18 mouse cellular contexts compared by ENCODE assay signal in the genomic region with DNA sequence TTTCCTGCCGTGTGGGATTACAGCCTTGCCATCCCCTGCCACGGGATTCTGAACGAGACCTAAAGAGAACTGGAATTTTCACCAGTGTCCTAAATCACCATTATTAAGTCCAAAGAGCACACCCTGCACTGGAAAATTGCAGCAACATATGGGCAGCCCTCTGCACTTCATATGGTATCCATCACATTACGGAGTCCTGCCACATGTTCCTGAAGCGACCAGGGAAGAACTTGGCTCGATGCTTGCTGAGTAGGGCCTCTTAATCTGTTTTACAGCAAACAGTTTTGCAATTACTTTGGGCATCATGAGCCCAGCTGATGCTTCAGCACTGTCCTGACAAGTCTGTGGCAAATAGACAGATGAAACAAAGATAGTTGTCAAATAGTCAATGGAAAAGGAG.
DNase-seq lines count a peak whose midpoint lies in the region; ATAC-seq and TF ChIP-seq lines count a peak whose summit lies in the region.
"Had no signal": no experiment of that assay in that cellular context is flagged by ENCODE, and none has a peak within 500 bp of the region (broad histone marks: within the 10 kb centered on the region; RNA-seq: fewer than 3 reads in every experiment).

No protein-coding gene starts in this region.

- TF ChIP-seq POLR2A in limb, embryonic 14.5 days (IDR thresholded peaks at IDR 0.05; ENCODE audit: borderline replicate concordance, extremely low read depth, insufficient read depth, insufficient read length) = no peak

- DNase-seq in embryo, embryonic 10 days (ENCODE audit: low spot score) = peak; percentile 4
- DNase-seq in embryo, embryonic 10.5 days (ENCODE audit: low spot score) = no peak
- DNase-seq in hindbrain, postnatal 0 days (ENCODE audit: low spot score) = peak; percentile 53
- no peak for DNase-seq in lung, postnatal 0 days (ENCODE audit: low spot score)
- DNase-seq in limb, embryonic 14.5 days (ENCODE audit: low spot score) = peak; percentile 31
- DNase-seq in gastrocnemius, adult 8-10 months (ENCODE audit: low spot score in 2 of 2) = no peak
- DNase-seq: adrenal gland, adult 2 months; cerebellum, adult 11-12 months; gastrocnemius, postnatal 25 days; kidney, adult 18-20 months; kidney, postnatal 10 days; liver, embryonic 13.5 days; lung, postnatal 36 days; thymus, postnatal 4 days had no signal

- TF ChIP-seq CTCF in hindbrain, postnatal 0 days (IDR thresholded peaks at IDR 0.05; ENCODE audit: low read depth) = no peak
- TF ChIP-seq CTCF in lung, postnatal 0 days (IDR thresholded peaks at IDR 0.05) = no peak

- peak; percentile 80 for ATAC-seq in hindbrain, postnatal 0 days
- ATAC-seq in hindbrain, embryonic 12.5 days (ENCODE audit: low FRiP score) = no peak
- peak; percentile 72 for ATAC-seq in lung, embryonic 16.5 days (ENCODE audit: low read depth)
- ATAC-seq in lung, postnatal 0 days = no peak; the same call in 1 of the 2 replicates
- ATAC-seq in limb, embryonic 14.5 days (ENCODE audit: low FRiP score, low read depth) = no peak; the same call in 1 of the 2 replicates

- H3K9me3 ChIP-seq in hindbrain, postnatal 0 days (ENCODE audit: low read length) = no peaks in the 10 kb centered on the region
- H3K9me3 ChIP-seq in hindbrain, embryonic 12.5 days (replicated peaks) = no peaks in the 10 kb centered on the region
- H3K9me3 ChIP-seq in lung, embryonic 16.5 days (ENCODE audit: control insufficient read depth, low read length) = no peaks in the 10 kb centered on the region
- no peaks in the 10 kb centered on the region for H3K9me3 ChIP-seq in lung, postnatal 0 days (ENCODE audit: low read length)
- H3K9me3 ChIP-seq in limb, embryonic 14.5 days (ENCODE audit: control insufficient read depth, low read length) = no peaks in the 10 kb centered on the region
- H3K9me3 ChIP-seq: liver, embryonic 13.5 days; midbrain, embryonic 10.5 days had no signal

- H3K4me1 ChIP-seq in hindbrain, postnatal 0 days (ENCODE audit: insufficient read depth, low read length) = no peaks in the 10 kb centered on the region
- H3K4me1 ChIP-seq in hindbrain, embryonic 12.5 days = no peaks in the 10 kb centered on the region
- no peaks in the 10 kb centered on the region for H3K4me1 ChIP-seq in lung, embryonic 16.5 days (replicated peaks; ENCODE audit: control insufficient read depth, insufficient read depth, low read length)
- H3K4me1 ChIP-seq in lung, postnatal 0 days (ENCODE audit: insufficient read depth, low read depth, low read length) = no peaks in the 10 kb centered on the region
- no peaks in the 10 kb centered on the region for H3K4me1 ChIP-seq in limb, embryonic 14.5 days (ENCODE audit: control insufficient read depth, insufficient read depth, low read length)
- H3K4me1 ChIP-seq: liver, embryonic 13.5 days; midbrain, embryonic 10.5 days had no signal

- no peak overlapping the region for H3K27ac ChIP-seq in hindbrain, postnatal 0 days
- H3K27ac ChIP-seq in hindbrain, embryonic 12.5 days = no peak overlapping the region
- H3K27ac ChIP-seq in lung, embryonic 16.5 days (ENCODE audit: low read length) = no peak overlapping the region
- H3K27ac ChIP-seq in lung, postnatal 0 days (ENCODE audit: low read length) = no peak overlapping the region
- no peak overlapping the region for H3K27ac ChIP-seq in limb, embryonic 14.5 days (replicated peaks; ENCODE audit: low read depth, low read length)
- H3K27ac ChIP-seq: liver, embryonic 13.5 days; midbrain, embryonic 10.5 days had no signal

- H3K27me3 ChIP-seq in hindbrain, postnatal 0 days (ENCODE audit: insufficient read depth, low read length) = no peaks in the 10 kb centered on the region
- no peaks in the 10 kb centered on the region for H3K27me3 ChIP-seq in hindbrain, embryonic 12.5 days
- no peaks in the 10 kb centered on the region for H3K27me3 ChIP-seq in lung, embryonic 16.5 days (ENCODE audit: control insufficient read depth, insufficient read depth, low read depth, low read length)
- no peaks in the 10 kb centered on the region for H3K27me3 ChIP-seq in lung, postnatal 0 days (replicated peaks; ENCODE audit: insufficient read depth, low read length)
- H3K27me3 ChIP-seq in limb, embryonic 14.5 days (ENCODE audit: control insufficient read depth, insufficient read depth, low read length) = no peaks in the 10 kb centered on the region
- H3K27me3 ChIP-seq: liver, embryonic 13.5 days had no signal

- no peak overlapping the region for H3K9ac ChIP-seq in hindbrain, postnatal 0 days (replicated peaks; ENCODE audit: low read length)
- H3K9ac ChIP-seq in hindbrain, embryonic 12.5 days = no peak overlapping the region
- no peak overlapping the region for H3K9ac ChIP-seq in lung, embryonic 16.5 days (ENCODE audit: low read length)
- no peak overlapping the region for H3K9ac ChIP-seq in lung, postnatal 0 days (replicated peaks; ENCODE audit: low read depth)
- no peak overlapping the region for H3K9ac ChIP-seq in limb, embryonic 14.5 days (ENCODE audit: low read depth, low read length, severe bottlenecking)
- H3K9ac ChIP-seq: liver, embryonic 13.5 days had no signal

- no peak overlapping the region for H3K4me2 ChIP-seq in hindbrain, postnatal 0 days (ENCODE audit: low read depth, low read length)
- H3K4me2 ChIP-seq in hindbrain, embryonic 12.5 days (replicated peaks) = no peak overlapping the region
- no peak overlapping the region for H3K4me2 ChIP-seq in lung, embryonic 16.5 days (ENCODE audit: low read depth, low read length)
- H3K4me2 ChIP-seq in lung, postnatal 0 days (replicated peaks; ENCODE audit: low read depth, low read length) = no peak overlapping the region
- H3K4me2 ChIP-seq in limb, embryonic 14.5 days (replicated peaks; ENCODE audit: low read depth, low read length, severe bottlenecking) = no peak overlapping the region
- H3K4me2 ChIP-seq: liver, embryonic 13.5 days had no signal

- no peak for TF ChIP-seq EP300 in lung, postnatal 0 days (IDR thresholded peaks at IDR 0.05)

- no peak overlapping the region for H3K4me3 ChIP-seq in hindbrain, postnatal 0 days (ENCODE audit: low read length)
- H3K4me3 ChIP-seq in hindbrain, embryonic 12.5 days = no peak overlapping the region
- H3K4me3 ChIP-seq in lung, embryonic 16.5 days (ENCODE audit: low read length) = no peak overlapping the region
- no peak overlapping the region for H3K4me3 ChIP-seq in lung, postnatal 0 days (ENCODE audit: low read depth, low read length)
- no peak overlapping the region for H3K4me3 ChIP-seq in limb, embryonic 14.5 days (replicated peaks; ENCODE audit: low read length)
- H3K4me3 ChIP-seq: liver, embryonic 13.5 days; midbrain, embryonic 10.5 days; myocyte had no signal

- H3K36me3 ChIP-seq in hindbrain, postnatal 0 days (ENCODE audit: insufficient read depth, low read length) = no peaks in the 10 kb centered on the region
- H3K36me3 ChIP-seq in hindbrain, embryonic 12.5 days = no peaks in the 10 kb centered on the region
- no peaks in the 10 kb centered on the region for H3K36me3 ChIP-seq in lung, embryonic 16.5 days (ENCODE audit: control insufficient read depth, insufficient read depth, low read length)
- H3K36me3 ChIP-seq in lung, postnatal 0 days (ENCODE audit: insufficient read depth, low read length) = no peaks in the 10 kb centered on the region
- H3K36me3 ChIP-seq in limb, embryonic 14.5 days (ENCODE audit: control insufficient read depth, insufficient read depth, low read length) = no peaks in the 10 kb centered on the region
- H3K36me3 ChIP-seq: liver, embryonic 13.5 days; midbrain, embryonic 10.5 days had no signal

- WGBS in hindbrain, postnatal 0 days = 67% methylated on average over 6 of the region's 6 CpGs
- WGBS in hindbrain, embryonic 12.5 days = 77% methylated on average over 6 of the region's 6 CpGs
- WGBS in lung, embryonic 16.5 days = 65% methylated on average over 6 of the region's 6 CpGs
- WGBS in lung, postnatal 0 days = 73% methylated on average over 6 of the region's 6 CpGs
- WGBS in limb, embryonic 14.5 days = 37% methylated on average over 6 of the region's 6 CpGs

Comparison
In these comparisons a context has a peak if more than half of its experiments do, and no peak if none do; other contexts are left out.
1. DNase-seq: peak in embryo, embryonic 10 days (single experiment), hindbrain, postnatal 0 days (single experiment) and limb, embryonic 14.5 days (single experiment); none in embryo, embryonic 10.5 days (single experiment), lung, postnatal 0 days (single experiment) and gastrocnemius, adult 8-10 months (0 of 2).
2. ATAC-seq: peak in hindbrain, postnatal 0 days (single experiment) and lung, embryonic 16.5 days (single experiment); none in hindbrain, embryonic 12.5 days (single experiment), lung, postnatal 0 days (single experiment) and limb, embryonic 14.5 days (single experiment).